Mouse (Mus musculus) adrenal gland, postnatal 14 days (tissue): ENCODE measurements at regions not wholly inside any gene's neighbourhood (a gene's known extent, or its start where the extent isn't known, plus 50 kb on each side); places are given as distances from the start of the nearest gene placed in this dataset.
A peak's percentile ranks its signal among the peaks of the same experiment; 100 is the strongest.

Experiments
- DNase-seq: peaks from one replicate; pipeline ENCODE4 v3.0.0; 2021; ENCODE audit warnings: mixed read lengths

GRCm38 (mm10) chr12:25453356-25453755 lies 356.4 kb upstream of the Id2 start:
- DNase-seq = no peak

GRCm38 (mm10) chr12:25451156-25451555 lies 354.2 kb upstream of the Id2 start:
- no peak for DNase-seq

- DNase-seq = no peak
Measured at GRCm38 (mm10) chr12:25444355-25444754, 347.4 kb upstream of the Id2 start.

GRCm38 (mm10) chr12:25439029-25439551 lies 342.1 kb upstream of the Id2 start:
- DNase-seq = no peak

GRCm38 (mm10) chr12:25438217-25439028 lies 341.5 kb upstream of the Id2 start:
- peak; percentile 21 for DNase-seq

GRCm38 (mm10) chr12:25437556-25437955 lies 340.6 kb upstream of the Id2 start:
- peak; percentile 59 for DNase-seq

- DNase-seq = no peak
Measured at GRCm38 (mm10) chr12:25436220-25436911, 339.4 kb upstream of the Id2 start.

- DNase-seq = peak; percentile 68
Measured at GRCm38 (mm10) chr12:25432796-25433195, 335.9 kb upstream of the Id2 start.

- DNase-seq = no peak
Measured at GRCm38 (mm10) chr12:25430911-25431310, 334.0 kb upstream of the Id2 start.

GRCm38 (mm10) chr12:25427911-25428642 lies 331.1 kb upstream of the Id2 start:
- DNase-seq = no peak

- DNase-seq = no peak
Measured at GRCm38 (mm10) chr12:25417336-25417735, 320.4 kb upstream of the Id2 start.

GRCm38 (mm10) chr12:25416571-25416970 lies 319.6 kb upstream of the Id2 start:
- DNase-seq = no peak

- DNase-seq = no peak
Measured at GRCm38 (mm10) chr12:25415641-25416040, 318.7 kb upstream of the Id2 start.

GRCm38 (mm10) chr12:25415232-25415631 lies 318.3 kb upstream of the Id2 start:
- peak; percentile 73 for DNase-seq

GRCm38 (mm10) chr12:25407301-25407700 lies 310.4 kb upstream of the Id2 start:
- no peak for DNase-seq

GRCm38 (mm10) chr12:25400326-25400725 lies 303.4 kb upstream of the Id2 start:
- no peak for DNase-seq

- no peak for DNase-seq
Measured at GRCm38 (mm10) chr12:25398726-25399125, 301.8 kb upstream of the Id2 start.

GRCm38 (mm10) chr12:25394326-25394725 lies 297.4 kb upstream of the Id2 start:
- DNase-seq = no peak

- no peak for DNase-seq
Measured at GRCm38 (mm10) chr12:25393501-25393900, 296.6 kb upstream of the Id2 start.

- DNase-seq = peak; percentile 36
Measured at GRCm38 (mm10) chr12:25389202-25389601, 292.3 kb upstream of the Id2 start.

- DNase-seq = peak; percentile 24
Measured at GRCm38 (mm10) chr12:25387791-25388280, 290.9 kb upstream of the Id2 start.

GRCm38 (mm10) chr12:25382961-25383360 lies 286.0 kb upstream of the Id2 start:
- no peak for DNase-seq

- DNase-seq = no peak
Measured at GRCm38 (mm10) chr12:25382475-25382874, 285.5 kb upstream of the Id2 start.
